31 mouse cellular contexts compared by ENCODE assay signal in the genomic region with DNA sequence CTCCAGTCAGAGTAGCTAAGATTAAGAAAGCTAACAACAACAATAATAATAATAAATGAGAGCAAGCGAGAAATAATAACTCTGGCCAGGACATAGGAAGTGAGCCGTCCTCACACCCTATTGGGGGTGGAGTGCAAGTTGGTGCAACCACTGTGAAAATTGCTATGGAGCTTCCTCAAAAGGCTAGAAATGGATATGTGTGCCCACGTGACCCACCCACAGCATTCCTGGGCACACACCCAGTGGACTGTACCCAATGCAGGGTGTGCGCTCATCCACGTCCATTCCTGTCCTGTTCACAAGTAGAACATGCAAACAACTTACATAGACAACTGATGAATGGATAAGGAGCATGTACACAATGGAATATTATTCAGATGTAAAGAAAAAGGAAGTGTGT.
DNase-seq lines count a peak whose midpoint lies in the region; ATAC-seq and TF ChIP-seq lines count a peak whose summit lies in the region.
"Had no signal": no experiment of that assay in that cellular context is flagged by ENCODE, and none has a peak within 500 bp of the region (broad histone marks: within the 10 kb centered on the region; RNA-seq: fewer than 3 reads in every experiment).

No protein-coding gene starts in this region.

- no peaks in the 10 kb centered on the region for H3K36me3 ChIP-seq in kidney, postnatal 0 days (ENCODE audit: insufficient read depth, low read length)
- H3K36me3 ChIP-seq in liver, embryonic 11.5 days (ENCODE audit: control insufficient read depth, insufficient read depth, low read length), result no peaks in the 10 kb centered on the region
- H3K36me3 ChIP-seq: heart, embryonic 10.5 days; hindbrain, embryonic 12.5 days; intestine, embryonic 15.5 days; liver, embryonic 15.5 days; midbrain, embryonic 13.5 days; neural tube, embryonic 12.5 days had no signal

- 0 out of 2 replicates have a peak, but pooled peaks cover 4% of the 10 kb centered on the region for H3K4me1 ChIP-seq in kidney, postnatal 0 days (replicated peaks; ENCODE audit: insufficient read depth, low read length)
- H3K4me1 ChIP-seq in liver, embryonic 11.5 days (replicated peaks; ENCODE audit: control insufficient read depth, insufficient read depth, low read length), result no peaks in the 10 kb centered on the region; the same call in 1 of the 2 replicates
- H3K4me1 ChIP-seq: liver, embryonic 15.5 days had no signal

- peak; percentile 53; the same call in 1 of the 2 replicates for ATAC-seq in kidney, postnatal 0 days (replicated peaks; ENCODE audit: low FRiP score, low read depth)
- ATAC-seq in megakaryocyte progenitor cell, adult 5-6 weeks (replicated peaks; ENCODE audit: poor library complexity), result peak; percentile 42; the same call in 1 of the 2 replicates
- no peak for ATAC-seq in liver, embryonic 11.5 days (replicated peaks; ENCODE audit: low FRiP score)
- ATAC-seq: forebrain, embryonic 14.5 days; hindbrain, postnatal 0 days; intestine, embryonic 15.5 days; midbrain, embryonic 13.5 days had no signal

- no peaks in the 10 kb centered on the region for H3K9me3 ChIP-seq in kidney, postnatal 0 days (replicated peaks; ENCODE audit: low read length)
- no peaks in the 10 kb centered on the region for H3K9me3 ChIP-seq in liver, embryonic 11.5 days (ENCODE audit: control insufficient read depth, low read length)
- H3K9me3 ChIP-seq: heart, embryonic 10.5 days; hindbrain, embryonic 12.5 days; intestine, embryonic 15.5 days; liver, embryonic 15.5 days; midbrain, embryonic 13.5 days; neural tube, embryonic 12.5 days had no signal

- H3K27me3 ChIP-seq in kidney, postnatal 0 days (ENCODE audit: insufficient read depth, low read length), result no peaks in the 10 kb centered on the region
- H3K27me3 ChIP-seq in liver, embryonic 11.5 days (replicated peaks; ENCODE audit: control insufficient read depth, insufficient read depth, low read length), result no peaks in the 10 kb centered on the region
- H3K27me3 ChIP-seq: CH12.LX; hindbrain, embryonic 12.5 days; intestine, embryonic 15.5 days; liver, embryonic 15.5 days; midbrain, embryonic 13.5 days; neural tube, embryonic 12.5 days had no signal

- no peak for DNase-seq in kidney, postnatal 0 days (ENCODE audit: low spot score)
- no peak for DNase-seq in kidney, postnatal 25 days
- peak; percentile 59 for DNase-seq in Muller cell, postnatal 12 days (ENCODE audit: inconsistent ontology term)
- DNase-seq in liver, embryonic 11.5 days (ENCODE audit: low spot score), result no peak
- no peak for DNase-seq in T-cell, adult 2 months (ENCODE audit: low spot score)
- DNase-seq in left cerebral cortex, adult 8-10 months (ENCODE audit: low spot score in 2 of 2), result no peak
- DNase-seq: B cell, adult 2 months; cerebellum, adult 9-10 months; cerebellum, postnatal 36 days; gastrocnemius, postnatal 14 days; heart, adult 11 months; heart, postnatal 36 days; kidney, adult 8-10 months; layer of hippocampus, postnatal 36 days; liver; lung, embryonic 14.5 days; lung, postnatal 14 days; right cerebral cortex, adult 18-20 months; spleen, adult 18-20 months; thymus, adult 2 months; thymus, postnatal 36 days had no signal

- H3K4me2 ChIP-seq in kidney, postnatal 0 days (ENCODE audit: low read length), result no peak overlapping the region
- H3K4me2 ChIP-seq in liver, embryonic 11.5 days, result no peak overlapping the region
- H3K4me2 ChIP-seq: hindbrain, embryonic 12.5 days; intestine, embryonic 15.5 days; liver, embryonic 15.5 days; lung, embryonic 14.5 days; midbrain, embryonic 13.5 days; neural tube, embryonic 12.5 days had no signal

- 70% methylated on average over 5 of the region's 5 CpGs for WGBS in kidney, postnatal 0 days
- WGBS in liver, embryonic 11.5 days, result 87% methylated on average over 5 of the region's 5 CpGs

- H3K4me3 ChIP-seq in kidney, postnatal 0 days (replicated peaks; ENCODE audit: low read depth, low read length), result no peak overlapping the region
- no peak overlapping the region for H3K4me3 ChIP-seq in liver, embryonic 11.5 days (ENCODE audit: low read depth, low read length)
- H3K4me3 ChIP-seq: heart, embryonic 10.5 days; hindbrain, embryonic 12.5 days; intestine, embryonic 15.5 days; liver, embryonic 15.5 days; midbrain, embryonic 13.5 days; neural tube, embryonic 12.5 days had no signal

- H3K27ac ChIP-seq in kidney, postnatal 0 days, result no peak overlapping the region
- H3K27ac ChIP-seq in liver, embryonic 11.5 days (ENCODE audit: low read depth, low read length), result no peak overlapping the region
- H3K27ac ChIP-seq: heart, embryonic 10.5 days; hindbrain, embryonic 12.5 days; hindbrain, postnatal 0 days; intestine, embryonic 15.5 days; liver, embryonic 15.5 days; midbrain, embryonic 13.5 days; neural tube, embryonic 12.5 days had no signal

- H3K9ac ChIP-seq in kidney, postnatal 0 days (ENCODE audit: low read depth, low read length), result no peak overlapping the region
- no peak overlapping the region for H3K9ac ChIP-seq in liver, embryonic 11.5 days (ENCODE audit: low read depth, low read length)
- H3K9ac ChIP-seq: hindbrain, embryonic 12.5 days; intestine, embryonic 15.5 days; liver, embryonic 15.5 days; lung, embryonic 14.5 days; midbrain, embryonic 13.5 days; neural tube, embryonic 12.5 days had no signal

- no peak for TF ChIP-seq CTCF in kidney, postnatal 0 days (IDR thresholded peaks at IDR 0.05; ENCODE audit: low read depth)
